Mouse (Mus musculus) lung, embryonic 15.5 days (tissue): ENCODE measurements around the gene Tor1a. TPM values are rescaled to one million over a fixed set of nuclear protein-coding genes. Genes with fewer than 3 reads are reported as not detected.

Experiments
- ATAC-seq: fragments of 200-750 bp; cut with Nextera tagmentation; 2 replicates; pipeline ENCODE4 v1.8.0; 2017; ENCODE audit warnings: moderate number of reproducible peaks, borderline replicate concordance; ENCODE audit not compliant: low FRiP score, low TSS enrichment; ENCODE audit errors: extremely low read depth
- H3K27ac ChIP-seq: fragments of 300-500 bp; sonication (generic); 2 replicates; pipeline ENCODE4 v1.5.1; 2015; ENCODE audit warnings: moderate library complexity, mild to moderate bottlenecking, inconsistent platforms
- H3K27me3 ChIP-seq: fragments of 300-500 bp; sonication (generic); 2 replicates; pipeline ENCODE4 v1.6.1; 2015; ENCODE audit warnings: inconsistent platforms
- H3K36me3 ChIP-seq: fragments of 300-500 bp; sonication (generic); 2 replicates; pipeline ENCODE4 v1.6.1; 2015; ENCODE audit warnings: inconsistent platforms
- H3K4me1 ChIP-seq: fragments of 300-500 bp; sonication (generic); 2 replicates; pipeline ENCODE4 v1.6.1; 2015; ENCODE audit warnings: inconsistent platforms
- H3K4me2 ChIP-seq: fragments of 300-500 bp; sonication (generic); 2 replicates; pipeline ENCODE4 v1.6.1; 2015; ENCODE audit warnings: inconsistent platforms, mild to moderate bottlenecking, moderate library complexity
- H3K4me3 ChIP-seq: fragments of 300-500 bp; sonication (generic); 2 replicates; pipeline ENCODE4 v1.5.1; 2015; ENCODE audit warnings: mild to moderate bottlenecking, inconsistent platforms
- H3K9ac ChIP-seq: fragments of 300-500 bp; sonication (generic); 2 replicates; pipeline ENCODE4 v1.6.1; 2015; ENCODE audit warnings: inconsistent platforms
- H3K9me3 ChIP-seq: fragments of 300-500 bp; sonication (generic); 2 replicates; pipeline ENCODE4 v1.6.1; 2016; ENCODE audit warnings: inconsistent platforms
- WGBS: fragments of 180-500 bp; shearing (Covaris S2); methylation state at CpG from one replicate; pipeline ENCODE4 v1.1.7; 2015; 5-methylcytosine and 5-hydroxymethylcytosine counted together
- polyA plus RNA-seq: library from polyadenylated mRNA; unstranded; fragments of >200 nt; fragmentation: Nextera tagmentation; extraction: Ambion mirVana; gene quantifications from 2 replicates; pipeline ENCODE4 v1.2.1, GENCODE M21; 2015

Gene Tor1a
- polyA plus RNA-seq, 1 experiment from 2014 or later = 79.3 TPM

DNA sequence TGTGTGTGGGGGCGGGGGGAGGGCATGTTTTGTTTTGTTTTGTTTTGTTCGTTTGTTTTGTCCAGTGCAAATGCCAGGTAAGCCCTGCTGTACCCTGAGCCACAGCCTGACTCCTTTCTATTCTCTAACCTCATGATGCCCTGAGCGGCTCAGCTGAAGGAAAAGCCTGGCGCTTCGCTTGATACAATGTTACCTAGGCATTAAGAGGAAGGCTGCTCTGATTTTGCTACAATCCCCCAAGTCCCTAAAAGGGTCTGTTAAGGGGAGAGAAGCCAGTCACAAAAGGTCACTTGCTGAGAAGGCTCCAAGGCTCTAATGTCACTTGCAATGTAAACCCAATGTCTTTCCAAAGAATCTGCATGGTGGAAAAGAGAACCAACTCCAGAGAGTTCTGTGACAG is 52.4 kb downstream of the Tor1a start:
- Histone ChIP-seq H3K27me3 (no peaks in the 10 kb centered on the region), H3K4me3 (no peak overlapping the region), H3K4me2 (no peak overlapping the region), H3K36me3 (no peaks in the 10 kb centered on the region), H3K9me3 (no peaks in the 10 kb centered on the region), H3K4me1 (peaks cover 43% of the 10 kb centered on the region), H3K9ac (no peak overlapping the region), H3K27ac (no peak overlapping the region)
- no peak for ATAC-seq
- WGBS = 77% methylated on average over 5 of the region's 5 CpGs

DNA sequence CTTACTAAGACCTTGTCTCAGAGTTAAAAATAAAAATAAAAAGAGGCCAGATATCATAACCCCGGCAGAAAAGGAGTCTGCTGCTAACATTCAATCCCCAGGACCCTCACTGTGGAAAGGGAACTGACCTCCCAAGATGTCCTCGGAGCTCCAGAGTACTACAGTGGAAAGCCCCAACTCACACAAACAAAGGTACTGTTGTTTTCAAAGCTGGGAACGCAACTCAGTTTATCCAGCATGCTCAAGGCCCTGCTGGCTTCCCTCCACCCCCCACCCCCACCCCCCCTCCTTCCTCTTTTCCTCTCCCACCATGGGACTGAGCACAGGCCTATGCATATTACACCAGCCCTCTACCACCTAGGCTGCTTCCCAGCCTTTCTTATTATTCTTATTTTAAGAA is 52.9 kb downstream of the Tor1a start:
- 61% methylated on average over 3 of the region's 3 CpGs for WGBS
- Histone ChIP-seq H3K4me1 (peaks cover 38% of the 10 kb centered on the region), H3K27ac (no peak overlapping the region), H3K9me3 (no peaks in the 10 kb centered on the region), H3K9ac (no peak overlapping the region), H3K4me2 (no peak overlapping the region), H3K36me3 (no peaks in the 10 kb centered on the region), H3K4me3 (no peak overlapping the region), H3K27me3 (no peaks in the 10 kb centered on the region)
- ATAC-seq = no peak

DNA sequence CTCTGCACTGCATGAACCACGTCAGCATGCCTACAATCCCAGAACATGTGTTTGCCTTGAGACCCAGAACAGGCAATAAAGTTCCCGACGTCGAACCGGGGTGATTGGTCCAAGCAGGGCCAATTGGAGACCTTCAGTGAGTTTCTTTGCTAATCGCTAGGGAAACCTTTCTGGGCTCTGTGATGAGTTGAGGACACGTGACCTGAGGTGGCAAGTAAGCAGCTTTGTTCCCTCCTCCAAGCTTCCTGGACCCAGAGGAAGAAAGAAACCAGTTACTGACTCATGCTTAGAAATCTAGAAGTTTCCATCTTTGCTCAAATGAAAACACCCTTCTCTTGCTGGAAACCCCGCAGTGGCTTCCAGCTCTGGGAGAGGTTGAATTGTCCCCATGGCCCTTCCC is 54.7 kb downstream of the Tor1a start:
- Histone ChIP-seq H3K27me3 (no peaks in the 10 kb centered on the region), H3K9ac (no peak overlapping the region), H3K4me1 (peaks cover 22% of the 10 kb centered on the region), H3K36me3 (no peaks in the 10 kb centered on the region), H3K4me3 (no peak overlapping the region), H3K9me3 (no peaks in the 10 kb centered on the region), H3K27ac (peak overlapping the region; percentile 65), H3K4me2 (no peak overlapping the region)
- ATAC-seq = no peak
- WGBS = 82% methylated on average over 8 of the region's 8 CpGs

DNA sequence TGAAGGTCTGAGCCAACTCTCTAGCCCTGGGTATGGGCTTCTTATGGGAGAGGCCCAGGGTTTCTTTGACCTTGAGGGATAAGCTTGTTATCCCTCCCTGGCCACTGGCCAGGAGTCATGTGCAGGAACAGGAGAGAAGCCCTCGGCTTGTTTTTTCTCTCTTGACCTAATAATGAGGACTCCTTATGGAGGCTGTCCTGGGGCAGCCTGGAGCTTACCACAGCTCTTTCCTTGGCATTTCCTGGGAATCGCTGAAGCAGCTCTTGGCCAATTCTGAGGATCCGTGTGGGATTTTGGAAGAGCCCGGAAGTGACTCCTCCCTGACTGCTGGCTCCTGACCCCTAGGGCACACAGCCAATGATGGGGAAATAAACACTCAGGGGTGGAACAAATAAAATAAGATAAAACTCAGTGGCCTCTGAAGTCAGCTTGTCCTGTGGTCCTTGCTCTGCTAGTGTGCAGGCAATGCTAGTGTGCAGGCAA is 55.4 kb downstream of the Tor1a start:
- peak; percentile 72 for ATAC-seq
- H3K4me3 ChIP-seq = no peak overlapping the region
- no peaks in the 10 kb centered on the region for H3K9me3 ChIP-seq
- H3K4me2 ChIP-seq = no peak overlapping the region
- no peaks in the 10 kb centered on the region for H3K27me3 ChIP-seq
- no peaks in the 10 kb centered on the region for H3K36me3 ChIP-seq
- H3K4me1 ChIP-seq = peaks cover 15% of the 10 kb centered on the region
- H3K9ac ChIP-seq = no peak overlapping the region
- WGBS = 19% methylated on average over 4 of the region's 4 CpGs
- peak overlapping the region; percentile 65 for H3K27ac ChIP-seq

Other genes with a start within 250 kb of the Tor1a start
- 4.7 and 6.0 TPM in 2 replicates for gene 1700001O22Rik, start 164.3 kb downstream of the Tor1a start, polyA plus RNA-seq
- 82.9 and 87.2 TPM in 2 replicates for gene Ntmt1, start 160.1 kb downstream of the Tor1a start, polyA plus RNA-seq
- gene Asb6, start 137.6 kb downstream of the Tor1a start, polyA plus RNA-seq = 31.8 and 34.0 TPM in 2 replicates
- 9.7 and 12.5 TPM in 2 replicates for gene Prrx2, start 133.0 kb downstream of the Tor1a start, polyA plus RNA-seq
- 19.3 and 24.1 TPM in 2 replicates for gene Ptges, start 38.1 kb downstream of the Tor1a start, polyA plus RNA-seq
- 38.6 and 38.7 TPM in 2 replicates for gene Tor1b, start 15.0 kb downstream of the Tor1a start, polyA plus RNA-seq
- gene BC005624, start 14.3 kb upstream of the Tor1a start, polyA plus RNA-seq = 55.6 and 56.9 TPM in 2 replicates
- gene Usp20, start 14.3 kb upstream of the Tor1a start, polyA plus RNA-seq = 14.8 and 16.6 TPM in 2 replicates
- 14.2 and 17.7 TPM in 2 replicates for gene Fnbp1, start 174.1 kb upstream of the Tor1a start, polyA plus RNA-seq
- gene Gpr107, start 184.4 kb upstream of the Tor1a start, polyA plus RNA-seq = 32.3 and 33.3 TPM in 2 replicates